Mouse (Mus musculus) CH12.LX (cell line): ENCODE measurements at regions not wholly inside any gene's neighbourhood (a gene's known extent, or its start where the extent isn't known, plus 50 kb on each side); places are given as distances from the start of the nearest gene placed in this dataset.

Experiments
- DNase-seq: peaks from one replicate; pipeline ENCODE4 v3.0.0-alpha.2; 2013; ENCODE audit errors: extremely low read depth
- H3K27ac ChIP-seq: 2 replicates; pipeline ENCODE4 v1.5.1; 2012; ENCODE audit warnings: low read depth, mild to moderate bottlenecking, control low read depth, moderate library complexity; ENCODE audit not compliant: insufficient read depth
- H3K27me3 ChIP-seq: replicated peaks from 2 replicates; pipeline ENCODE3; 2012; ENCODE audit warnings: inconsistent platforms
- H3K36me3 ChIP-seq, 2 experiments: replicated peaks in 1 of 2; 2 replicates each; pipeline versions ENCODE3 to v1.6.1; 2012; ENCODE audit warnings: inconsistent platforms in 1 of 2, low read length in 1 of 2, mild to moderate bottlenecking in 1 of 2, mixed read lengths in 1 of 2, moderate library complexity in 1 of 2; ENCODE audit not compliant: control insufficient read depth in 1 of 2, insufficient read depth in 1 of 2
- H3K4me1 ChIP-seq, 2 experiments: 2 replicates each; pipeline ENCODE4 v1.6.1; 2012; ENCODE audit warnings: inconsistent platforms in 1 of 2, moderate library complexity in 1 of 2; ENCODE audit not compliant: insufficient read depth in 2 of 2, control insufficient read depth in 1 of 2
- H3K4me2 ChIP-seq: 2 replicates; pipeline ENCODE4 v1.6.1; 2012; ENCODE audit warnings: low read depth, mild to moderate bottlenecking, control low read depth; ENCODE audit not compliant: poor library complexity, insufficient read depth, severe bottlenecking
- H3K4me3 ChIP-seq, 3 experiments: fragments of 150-350 bp in 1 of 3; sonication (generic) in 1 of 3; replicated peaks in 1 of 3; 2 replicates each; pipeline versions ENCODE3 to v1.5.1; 2011 to 2012; ENCODE audit warnings: low read depth in 2 of 3, low read length in 2 of 3, mild to moderate bottlenecking in 2 of 3, moderate library complexity in 2 of 3, control low read depth in 1 of 3, improper control_type of control experiment in 1 of 3, inconsistent platforms in 1 of 3, mixed read lengths in 1 of 3; ENCODE audit not compliant: poor library complexity in 1 of 3
- H3K79me2 ChIP-seq: replicated peaks from 2 replicates; pipeline ENCODE4 v1.6.1; 2012; ENCODE audit warnings: mild to moderate bottlenecking, moderate library complexity; ENCODE audit not compliant: control insufficient read depth, poor library complexity, insufficient read depth, severe bottlenecking; ENCODE audit errors: extremely low read depth
- H3K9ac ChIP-seq: 2 replicates; pipeline ENCODE4 v1.6.1; 2012; ENCODE audit warnings: low read depth, mild to moderate bottlenecking, control low read depth, moderate library complexity; ENCODE audit not compliant: insufficient read depth
- H3K9me3 ChIP-seq: replicated peaks from 2 replicates; pipeline ENCODE3; 2012; ENCODE audit warnings: low read length, inconsistent platforms, mixed read lengths
- BHLHE40 ChIP-seq: IDR thresholded peaks from 2 replicates; pipeline ENCODE4 v1.6.1; 2011; ENCODE audit warnings: mild to moderate bottlenecking, low read depth, low read length, improper control_type of control experiment
- CHD1 ChIP-seq: IDR thresholded peaks from 2 replicates; pipeline ENCODE4 v1.6.1; 2012; ENCODE audit warnings: low read depth, low read length, improper control_type of control experiment, inconsistent platforms
- CTCF ChIP-seq, 2 experiments: IDR thresholded peaks in 1 of 2; conservative IDR thresholded peaks in 1 of 2; 2 replicates each; pipeline ENCODE4 v1.5.1; 2011 to 2012; ENCODE audit warnings: low read depth in 2 of 2, low read length in 2 of 2, improper control_type of control experiment in 1 of 2, inconsistent platforms in 1 of 2, mild to moderate bottlenecking in 1 of 2, moderate library complexity in 1 of 2
- ELF1 ChIP-seq: IDR thresholded peaks from 2 replicates; pipeline ENCODE4 v1.6.1; 2014; ENCODE audit warnings: low read depth, mild to moderate bottlenecking, inconsistent platforms, low read length, improper control_type of control experiment
- EP300 ChIP-seq: IDR thresholded peaks from 2 replicates; pipeline ENCODE4 v1.6.1; 2011; ENCODE audit warnings: low read length, improper control_type of control experiment
- ETS1 ChIP-seq: conservative IDR thresholded peaks from 2 replicates; pipeline ENCODE4 v1.6.1; 2012; ENCODE audit warnings: low read depth, mild to moderate bottlenecking, inconsistent platforms, low read length, improper control_type of control experiment, moderate library complexity
- HCFC1 ChIP-seq: IDR thresholded peaks from 2 replicates; pipeline ENCODE4 v1.6.1; 2012; ENCODE audit warnings: low read depth, mild to moderate bottlenecking, inconsistent platforms, low read length, improper control_type of control experiment
- IRF4 ChIP-seq: IDR thresholded peaks from 2 replicates; pipeline ENCODE4 v1.6.1; 2014; ENCODE audit warnings: low read depth, mild to moderate bottlenecking, inconsistent platforms, low read length, improper control_type of control experiment
- JUN ChIP-seq: IDR thresholded peaks from 2 replicates; pipeline ENCODE4 v1.6.1; 2011; ENCODE audit warnings: low read depth, mild to moderate bottlenecking, low read length, improper control_type of control experiment, moderate library complexity; ENCODE audit not compliant: insufficient read depth
- JUND ChIP-seq: conservative IDR thresholded peaks from 2 replicates; pipeline ENCODE4 v1.6.1; 2011; ENCODE audit warnings: low read depth, low read length, improper control_type of control experiment
- MAZ ChIP-seq: IDR thresholded peaks from 2 replicates; pipeline ENCODE4 v1.6.1; 2012; ENCODE audit warnings: low read depth, mild to moderate bottlenecking, inconsistent platforms, low read length, improper control_type of control experiment, moderate library complexity
- MYC ChIP-seq: IDR thresholded peaks from 2 replicates; pipeline ENCODE4 v1.6.1; 2011; ENCODE audit warnings: low read depth, mild to moderate bottlenecking, improper control_type of control experiment, low read length
- NELFE ChIP-seq: IDR thresholded peaks from 2 replicates; pipeline ENCODE4 v1.6.1; 2011; ENCODE audit warnings: low read depth, low read length, improper control_type of control experiment
- NRF1 ChIP-seq: IDR thresholded peaks from 2 replicates; pipeline ENCODE4 v1.6.1; 2014; ENCODE audit warnings: low read depth, mild to moderate bottlenecking, inconsistent platforms, low read length, improper control_type of control experiment, moderate library complexity
- PAX5 ChIP-seq: IDR thresholded peaks from 2 replicates; pipeline ENCODE4 v1.6.1; 2012; ENCODE audit warnings: low read length, inconsistent platforms, mixed read lengths
- POLR2AphosphoS2 ChIP-seq: IDR thresholded peaks from 2 replicates; pipeline ENCODE4 v1.6.1; 2011; ENCODE audit warnings: low read depth, low read length, improper control_type of control experiment
- SIN3A ChIP-seq: IDR thresholded peaks from 2 replicates; pipeline ENCODE4 v1.6.1; 2012; ENCODE audit warnings: low read length, improper control_type of control experiment, inconsistent platforms
- TCF12 ChIP-seq: IDR thresholded peaks from 2 replicates; pipeline ENCODE4 v1.6.1; 2014; ENCODE audit warnings: low read depth, mild to moderate bottlenecking, inconsistent platforms, low read length, improper control_type of control experiment
- UBTF ChIP-seq: IDR thresholded peaks from 2 replicates; pipeline ENCODE4 v1.6.1; 2012; ENCODE audit warnings: low read depth, mild to moderate bottlenecking, inconsistent platforms, low read length, improper control_type of control experiment, moderate library complexity
- USF1 ChIP-seq: IDR thresholded peaks from 2 replicates; pipeline ENCODE4 v1.6.1; 2014; ENCODE audit warnings: low read depth, mild to moderate bottlenecking, inconsistent platforms, low read length, improper control_type of control experiment
- USF2 ChIP-seq: conservative IDR thresholded peaks from 2 replicates; pipeline ENCODE4 v1.6.1; 2011; ENCODE audit warnings: low read depth, low read length, improper control_type of control experiment
- ZC3H11A ChIP-seq: IDR thresholded peaks from 2 replicates; pipeline ENCODE4 v1.6.1; 2012; ENCODE audit warnings: low read depth, mild to moderate bottlenecking, inconsistent platforms, low read length, improper control_type of control experiment
- ZKSCAN1 ChIP-seq: IDR thresholded peaks from 2 replicates; pipeline ENCODE4 v1.6.1; 2012; ENCODE audit warnings: low read depth, inconsistent platforms, low read length, improper control_type of control experiment, borderline replicate concordance
- dilution Hi-C: fragments of 300-500 bp; cut with MboI; formaldehyde crosslinking; loops from 2 replicates; pipeline ENCODE4 v1.14.3; 2020; ENCODE audit warnings: low sequenced_read_pairs; ENCODE audit not compliant: extremely low pct_unique_long_range_greater_than_20kb, extremely low pct_ligation_motif_present
- in situ Hi-C: fragments of 300-500 bp; cut with MboI; formaldehyde crosslinking; loops from 3 replicates; pipeline ENCODE4 v1.14.3; 2019; ENCODE audit warnings: low sequenced_read_pairs, low pct_ligation_motif_present, low pct_unique_long_range_greater_than_20kb, mixed read lengths

- no peak overlapping the region for H3K4me2 ChIP-seq
- dilution Hi-C loops = no loop called here
- no peak for TF ChIP-seq USF2
- TF ChIP-seq POLR2AphosphoS2 = no peak
- no peak for TF ChIP-seq UBTF
- TF ChIP-seq HCFC1 = no peak
- no peak for TF ChIP-seq USF1
- TF ChIP-seq EP300 = no peak
- TF ChIP-seq BHLHE40 = no peak
- no peak for TF ChIP-seq ZC3H11A
- TF ChIP-seq SIN3A = no peak
- no peak for TF ChIP-seq TCF12
- TF ChIP-seq, all 38 proteins: peak for 0
- Histone ChIP-seq H3K9me3 (peaks cover 53% of the 10 kb centered on the region), H3K79me2 (no peaks in the 10 kb centered on the region), H3K27ac (no peak overlapping the region), H3K36me3 (no peaks in the 10 kb centered on the region), H3K4me3 (no peak overlapping the region), H3K27me3 (no peaks in the 10 kb centered on the region), H3K4me1 (no peaks in the 10 kb centered on the region), H3K9ac (no peak overlapping the region)
- DNase-seq = no peak
- in situ Hi-C loops = no loop called here
These were observed 260.3 kb upstream of the Arpp21 start for GRCm38 (mm10) chr9:112495930-112496527.

DNA sequence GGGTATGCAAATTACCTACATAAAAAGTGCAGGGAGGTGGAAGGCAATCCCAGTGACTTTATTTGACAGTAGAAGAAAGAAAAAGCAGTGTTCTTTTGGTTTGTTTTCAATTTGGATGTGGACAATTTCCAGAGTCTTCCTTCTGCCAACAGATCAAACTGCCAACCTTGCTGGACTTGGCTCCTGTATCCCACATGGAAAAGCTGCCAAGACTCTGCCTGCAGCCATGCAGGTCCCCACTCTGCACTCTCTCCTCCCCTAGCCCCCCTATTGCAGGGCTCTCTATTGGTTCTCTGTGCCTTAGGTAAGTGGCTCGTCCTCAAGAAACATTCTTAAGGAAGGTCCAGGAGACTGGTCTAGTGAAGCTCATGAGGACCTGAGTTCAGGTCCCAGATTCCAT, 255.2 kb upstream of the Arpp21 start:
- H3K9ac ChIP-seq = no peak overlapping the region

More for the DNA sequence above, 255.2 kb upstream of the Arpp21 start:
- no peak for DNase-seq
- Histone ChIP-seq H3K79me2 (no peaks in the 10 kb centered on the region), H3K27ac (no peak overlapping the region), H3K36me3 (no peaks in the 10 kb centered on the region), H3K4me2 (no peak overlapping the region), H3K4me1 (no peaks in the 10 kb centered on the region), H3K4me3 (no peak overlapping the region), H3K27me3 (no peaks in the 10 kb centered on the region), H3K9me3 (peaks cover 38% of the 10 kb centered on the region)
- dilution Hi-C loops = no loop called here
- TF ChIP-seq ELF1 (no peak), MAZ (no peak), JUN (no peak), ZKSCAN1 (no peak), IRF4 (no peak), CHD1 (no peak), PAX5 (no peak), NELFE (no peak), ETS1 (no peak), EP300 (no peak), UBTF (no peak), USF2 (no peak), ZC3H11A (no peak), CTCF (conservative IDR thresholded peaks at IDR 0.05 in 1 of 2, IDR thresholded peaks at IDR 0.05 in 1 of 2; ENCODE audit: low read depth in 2 of 2, low read length in 2 of 2) (no peak), MYC (no peak), NRF1 (no peak), JUND (no peak)
- in situ Hi-C loops = no loop called here
